Comparison of ENCODE assay signal across 16 mouse cellular contexts in the genomic region with DNA sequence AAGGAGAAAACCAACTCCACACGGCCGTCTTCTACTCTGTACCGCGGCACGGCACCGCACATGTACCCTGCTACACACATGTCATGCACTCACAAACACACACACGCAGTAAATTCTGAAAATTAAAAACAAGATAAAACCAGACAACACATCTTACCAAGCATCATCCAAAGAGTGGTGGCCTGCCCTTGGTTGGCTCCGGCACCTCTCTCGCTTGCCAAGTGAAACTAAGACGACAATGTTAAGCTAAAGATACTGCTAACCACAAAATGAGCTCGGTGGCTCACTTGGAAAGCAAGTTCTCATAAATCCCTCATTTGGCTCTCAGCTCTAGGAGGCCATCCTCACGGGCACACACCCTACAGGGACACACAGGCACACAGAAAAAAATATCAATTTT. TPM values are rescaled to one million over a fixed set of nuclear protein-coding genes. Genes with fewer than 3 reads are reported as not detected.
A peak's percentile ranks its signal among the peaks of the same experiment; 100 is the strongest.
DNase-seq lines count a peak whose midpoint lies in the region; ATAC-seq and TF ChIP-seq lines count a peak whose summit lies in the region.
"Had no signal": no experiment of that assay in that cellular context is flagged by ENCODE, and none has a peak within 500 bp of the region (broad histone marks: within the 10 kb centered on the region; RNA-seq: fewer than 3 reads in every experiment).

No protein-coding gene starts in this region.

- TF ChIP-seq CTCF in lung, postnatal 0 days (IDR thresholded peaks at IDR 0.05) = no peak

- no peak overlapping the region for H3K4me3 ChIP-seq in lung, postnatal 0 days (ENCODE audit: low read depth, low read length)
- H3K4me3 ChIP-seq: forebrain, embryonic 13.5 days; limb, embryonic 13.5 days had no signal

- TF ChIP-seq EP300 in lung, postnatal 0 days (IDR thresholded peaks at IDR 0.05) = no peak

- no peak for ATAC-seq in lung, postnatal 0 days
- peak; percentile 57 for ATAC-seq in CD4-positive, CD25-positive, alpha-beta regulatory T cell, adult 4 months
- ATAC-seq: forebrain, embryonic 13.5 days; hindbrain, embryonic 16.5 days had no signal

- H3K4me2 ChIP-seq in lung, postnatal 0 days (replicated peaks; ENCODE audit: low read depth, low read length) = no peak overlapping the region
- H3K4me2 ChIP-seq: forebrain, embryonic 13.5 days; limb, embryonic 13.5 days; midbrain, embryonic 11.5 days had no signal

- no peaks in the 10 kb centered on the region for H3K9me3 ChIP-seq in lung, postnatal 0 days (ENCODE audit: low read length)
- H3K9me3 ChIP-seq: forebrain, embryonic 13.5 days; limb, embryonic 13.5 days had no signal

- H3K36me3 ChIP-seq in lung, postnatal 0 days (ENCODE audit: insufficient read depth, low read length) = no peaks in the 10 kb centered on the region
- H3K36me3 ChIP-seq: limb, embryonic 13.5 days had no signal

- DNase-seq in lung, postnatal 0 days (ENCODE audit: low spot score) = no peak
- no peak for DNase-seq in lung, postnatal 4 days
- peak; percentile 58 for DNase-seq in adipocyte (ENCODE audit: low spot score)
- peak; percentile 32 for DNase-seq in naive thymus-derived CD4-positive, alpha-beta T cell, adult 2 months (ENCODE audit: low read depth)
- DNase-seq in kidney, postnatal 14 days = no peak
- no peak for DNase-seq in ovary, postnatal 14 days (ENCODE audit: low spot score)
- DNase-seq: adrenal gland, postnatal 14 days; cerebellum, adult 9-10 months; heart, adult 11 months; heart, postnatal 14 days; kidney, adult 2 months had no signal

- H3K27ac ChIP-seq in lung, postnatal 0 days (ENCODE audit: low read length) = peak overlapping the region; percentile 59
- H3K27ac ChIP-seq: forebrain, embryonic 13.5 days; limb, embryonic 13.5 days had no signal

- peaks cover 18% of the 10 kb centered on the region for H3K4me1 ChIP-seq in lung, postnatal 0 days (ENCODE audit: insufficient read depth, low read depth, low read length)

- no peaks in the 10 kb centered on the region for H3K27me3 ChIP-seq in lung, postnatal 0 days (replicated peaks; ENCODE audit: insufficient read depth, low read length)
- H3K27me3 ChIP-seq: forebrain, embryonic 13.5 days; limb, embryonic 13.5 days had no signal

- no peak overlapping the region for H3K9ac ChIP-seq in lung, postnatal 0 days (replicated peaks; ENCODE audit: low read depth)
- H3K9ac ChIP-seq: forebrain, embryonic 13.5 days; limb, embryonic 13.5 days had no signal

- 67% methylated on average over 12 of the region's 12 CpGs for WGBS in lung, postnatal 0 days

RNA-seq across cellular contexts. Expression of a gene that starts 9.0 kb away (rescaled TPM):
- polyA plus RNA-seq in lung, postnatal 0 days (2015; fragmentation: Nextera tagmentation; extraction: Ambion mirVana) = 102 and 115 TPM in 2 replicates
- polyA plus RNA-seq in CD4-positive, CD25-positive, alpha-beta regulatory T cell, adult 4 months (2017; shearing (Covaris generic)) = 10 to 100 TPM; 43.2 to 59.6 TPM

Comparison
In these comparisons a context has a peak if more than half of its experiments do, and no peak if none do; other contexts are left out.
1. DNase-seq: peak in adipocyte (single experiment) and naive thymus-derived CD4-positive, alpha-beta T cell, adult 2 months (single experiment); none in lung, postnatal 0 days (single experiment), lung, postnatal 4 days (0 of 2), kidney, postnatal 14 days (single experiment) and ovary, postnatal 14 days (single experiment).